Mouse (Mus musculus) CH12F3 (cell line): ENCODE data around the gene Rfesd.

Source experiments
- in situ Hi-C: fragments of 300-500 bp; cut with MboI; formaldehyde crosslinking; loops from 2 replicates; pipeline ENCODE4 v1.14.3; 2020; ENCODE audit warnings: low sequenced_read_pairs

Rfesd gene

GRCm38 (mm10) chr13:75988096-75988495 lies 30.4 kb downstream of the Rfesd start:
- in situ Hi-C loops: no loop called here

- in situ Hi-C loops: no loop called here
Measured at GRCm38 (mm10) chr13:75981901-75982300, 36.6 kb downstream of the Rfesd start.

GRCm38 (mm10) chr13:75976649-75977048 lies 41.9 kb downstream of the Rfesd start:
- in situ Hi-C loops: no loop called here

- in situ Hi-C loops: no loop called here
Measured at GRCm38 (mm10) chr13:75976218-75976617, 42.3 kb downstream of the Rfesd start.

GRCm38 (mm10) chr13:75975629-75976028 lies 42.9 kb downstream of the Rfesd start:
- in situ Hi-C loops: no loop called here

- in situ Hi-C loops: no loop called here
Measured at GRCm38 (mm10) chr13:75974481-75974880, 44.0 kb downstream of the Rfesd start.

GRCm38 (mm10) chr13:75966850-75967249 lies 51.7 kb downstream of the Rfesd start, which contains the start of gene Spata9:
Gene Spata9 (plus strand): TSS chr13:75967150.
- in situ Hi-C loops: no loop called here

- in situ Hi-C loops: no loop called here
Measured at GRCm38 (mm10) chr13:75955357-75955992, 63.0 kb downstream of the Rfesd start.
